Mouse (Mus musculus): Measurements from ENCODE around the gene Cabp1.
A peak's percentile ranks its signal among the peaks of the same experiment; 100 is the strongest.
"Not testable (repeated sequence)": the region's sequence is repeated elsewhere in the genome, so short reads cannot be mapped to it uniquely, and the experiment has no call there.

Cabp1 gene

DNA sequence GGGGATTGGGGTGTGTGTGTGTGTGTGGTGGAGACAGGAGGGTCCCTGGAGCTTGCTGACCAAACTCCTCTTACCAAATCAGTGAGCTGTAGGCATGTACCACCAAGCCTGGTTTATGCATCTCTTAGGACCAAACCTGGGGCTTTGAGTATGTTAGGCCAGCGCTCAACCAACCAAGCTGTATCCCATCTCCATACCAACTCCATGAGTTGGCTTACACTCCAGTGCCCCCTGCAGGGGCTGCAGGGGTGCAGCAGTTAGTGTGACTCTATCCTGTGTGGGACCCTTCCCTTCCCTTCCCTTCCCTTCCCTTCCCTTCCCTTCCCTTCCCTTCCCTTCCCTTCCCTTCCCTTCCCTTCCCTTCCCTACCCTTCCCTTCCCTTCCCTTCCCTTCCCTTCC is 19.6 kb downstream of the Cabp1 start:
- DNase-seq (ENCODE audit: low spot score), result no peak

DNA sequence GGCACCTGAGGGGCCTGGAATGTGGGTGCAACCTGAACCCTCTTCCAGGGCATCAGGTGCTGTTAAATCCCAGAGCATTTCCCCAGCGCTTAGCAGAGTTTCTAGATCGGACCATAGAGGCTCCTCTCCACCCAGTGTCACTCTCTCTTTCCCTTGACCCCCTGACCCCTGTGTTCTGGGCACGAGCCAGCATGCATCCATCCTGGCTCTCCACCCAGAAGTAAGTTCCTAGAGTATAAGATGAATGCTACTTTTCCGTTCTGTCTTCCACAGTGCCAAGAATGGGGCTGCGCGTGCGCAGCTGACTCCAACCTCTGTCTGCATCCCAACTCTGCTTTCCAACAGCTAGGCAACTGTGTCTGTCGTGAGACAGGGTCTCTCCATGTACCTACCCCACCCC is 24.0 kb downstream of the Cabp1 start:
- no peak for DNase-seq (ENCODE audit: low spot score)

DNA sequence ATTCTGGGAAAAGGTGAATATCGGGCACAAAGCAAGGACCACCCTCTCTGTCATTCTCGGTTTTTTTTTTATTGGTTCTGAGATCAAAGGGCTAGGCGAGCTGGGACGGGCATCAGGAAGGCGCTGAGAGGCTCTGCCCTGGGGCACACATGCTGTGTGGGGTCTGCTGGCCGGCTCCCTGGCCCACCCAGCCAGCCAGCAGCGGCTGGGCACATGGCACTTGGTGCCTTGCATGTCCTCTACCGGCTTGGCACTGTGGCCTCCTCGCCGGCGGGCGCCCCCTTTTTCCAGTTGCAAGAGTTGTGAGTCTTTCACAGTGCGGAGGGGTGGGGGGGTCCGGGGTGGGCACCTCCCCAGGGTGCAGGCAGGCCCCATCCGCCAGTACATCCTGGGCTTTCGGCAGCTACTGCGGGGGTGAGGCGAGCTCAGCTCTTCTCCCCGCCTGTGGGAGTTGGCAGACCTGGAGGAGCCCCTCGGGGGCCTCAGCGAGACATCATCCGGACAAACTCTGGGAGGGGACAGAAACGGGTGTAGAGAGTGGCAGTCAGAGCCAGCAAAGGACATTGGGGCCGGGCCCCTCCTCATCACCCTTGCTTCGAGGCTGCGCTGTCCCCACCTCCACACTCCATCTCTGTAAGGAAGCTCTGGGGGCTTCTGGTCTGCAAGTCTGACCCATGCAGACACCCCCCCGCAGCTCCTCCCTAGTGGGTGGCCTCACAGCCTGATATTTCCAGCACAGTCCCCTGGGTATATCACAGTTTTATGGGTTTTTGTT is 25.4 kb downstream of the Cabp1 start:
- DNase-seq (ENCODE audit: low spot score), result no peak

DNA sequence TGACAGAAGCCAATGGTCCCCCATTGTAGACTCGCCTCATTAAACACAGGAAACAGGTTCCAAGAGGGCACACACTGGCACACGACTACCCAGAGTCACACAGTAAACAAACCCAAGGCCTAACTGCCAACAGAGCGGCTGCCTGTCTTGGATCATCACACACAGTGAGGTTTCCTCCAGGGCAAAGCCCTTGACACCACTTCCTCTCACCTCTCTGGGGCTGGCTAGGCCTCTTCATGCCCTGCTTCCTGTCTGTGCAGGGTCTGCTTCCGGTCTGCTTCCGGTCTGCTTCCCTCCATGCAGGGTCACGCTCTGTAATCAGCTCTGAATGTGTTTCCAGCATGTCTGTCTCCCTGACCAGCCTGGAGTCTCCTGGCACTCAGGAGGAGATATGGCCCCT is 26.8 kb downstream of the Cabp1 start:
- DNase-seq (ENCODE audit: low spot score), result peak; percentile 29

DNA sequence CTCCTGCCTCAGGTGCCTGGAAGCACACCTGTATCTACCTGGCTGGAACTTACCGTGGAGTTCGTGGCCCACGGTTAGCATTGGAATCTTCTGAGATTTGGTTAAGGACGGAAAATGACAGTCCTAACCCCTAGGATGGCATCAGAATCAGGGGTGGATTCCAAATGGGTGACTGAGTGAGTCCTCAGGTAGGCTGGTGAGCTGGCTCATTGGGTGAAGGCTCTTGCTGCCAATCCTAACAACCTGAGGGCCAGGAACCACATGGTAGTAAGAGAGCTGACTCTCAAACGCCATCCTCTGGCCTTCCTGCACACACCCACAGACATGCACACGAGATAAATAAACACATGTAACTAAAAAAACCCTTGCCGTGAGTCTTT is 27.4 kb downstream of the Cabp1 start:
- DNase-seq (ENCODE audit: low spot score), result no peak

DNA sequence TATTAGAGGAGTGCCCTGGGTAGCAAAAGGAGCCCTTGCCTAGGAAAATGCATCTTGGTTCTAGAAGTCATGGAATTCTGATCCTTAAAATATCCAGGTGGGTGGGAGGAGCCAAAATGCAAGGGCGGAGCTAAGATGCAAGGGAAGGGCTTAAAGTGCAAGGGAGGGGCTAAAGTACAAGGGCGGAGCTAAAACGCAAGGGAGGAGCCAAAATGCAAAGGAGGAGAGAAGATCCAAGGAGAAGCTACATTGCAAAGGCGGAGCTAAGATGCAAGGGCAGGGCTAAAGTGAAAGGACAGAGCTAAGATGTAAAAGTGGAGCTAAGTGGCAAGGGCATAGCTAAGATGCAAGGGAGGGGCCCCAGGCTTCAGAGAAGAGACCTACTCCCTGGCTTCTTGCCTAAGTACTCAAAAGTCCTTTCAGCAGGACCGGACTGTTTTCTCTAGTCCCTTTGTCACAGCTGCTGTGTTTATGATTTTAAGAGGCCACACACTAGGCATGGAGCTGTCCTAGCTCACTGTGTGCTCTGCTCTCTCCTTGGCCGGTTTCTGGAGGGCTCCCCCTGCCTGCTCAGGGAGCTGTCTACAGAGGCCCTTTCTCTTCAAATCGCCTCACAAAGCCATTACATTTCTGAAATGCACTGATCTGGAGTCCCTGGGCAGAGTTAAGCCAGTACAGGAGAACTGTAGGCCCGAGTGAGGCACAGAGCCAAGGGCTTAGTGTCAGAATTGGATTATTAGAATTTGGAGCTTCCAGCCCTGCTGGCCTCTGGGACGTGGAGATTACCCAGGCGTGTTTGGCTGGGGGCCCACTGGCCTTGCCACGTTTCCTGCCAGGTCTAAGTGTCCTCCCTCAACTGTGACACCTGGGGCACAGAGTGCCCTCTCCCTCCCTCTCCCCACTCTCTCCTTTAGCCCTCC is 28.0 kb downstream of the Cabp1 start:
- DNase-seq (ENCODE audit: low spot score), result no peak

DNA sequence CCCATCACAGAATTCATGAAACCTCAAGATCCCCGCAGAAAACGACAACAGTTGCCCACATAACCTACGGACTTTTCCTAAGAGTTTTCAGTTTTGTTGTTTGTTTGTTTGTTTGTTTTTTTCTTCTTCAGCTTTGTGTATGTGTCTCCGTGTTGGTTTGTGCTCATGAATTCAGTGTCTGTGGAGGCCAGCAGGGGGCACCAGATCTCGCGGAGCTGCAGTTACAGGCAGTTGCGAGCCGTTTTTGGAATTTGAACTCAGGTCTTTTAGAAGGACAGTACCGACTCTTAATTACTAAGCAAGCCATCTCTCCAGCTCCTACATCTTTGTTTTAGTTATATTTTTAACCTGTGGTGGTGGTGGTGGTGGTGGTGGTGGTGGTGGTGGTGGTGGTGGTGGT is 28.8 kb downstream of the Cabp1 start:
- peak; percentile 42 for DNase-seq (ENCODE audit: low spot score)

DNA sequence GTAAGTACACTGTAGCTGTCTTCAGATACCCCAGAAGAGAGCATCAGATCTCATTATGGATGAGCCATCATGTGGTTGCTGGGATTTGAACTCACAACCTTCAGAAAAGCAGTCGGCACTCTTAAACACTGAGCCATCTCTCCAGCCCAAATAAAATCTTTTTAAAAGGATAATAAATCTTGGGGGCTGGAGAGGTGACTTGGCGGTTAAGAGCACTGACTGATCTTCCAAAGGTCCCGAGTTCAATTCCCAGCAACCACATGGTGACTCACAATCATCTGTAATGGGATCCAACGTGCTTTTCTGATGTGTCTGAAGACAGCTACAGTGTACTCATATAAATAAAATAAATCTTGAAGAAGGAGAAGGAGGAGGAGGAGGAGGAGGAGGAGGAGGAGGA is 29.7 kb downstream of the Cabp1 start:
- DNase-seq (ENCODE audit: low spot score), result not testable (repeated sequence)

DNA sequence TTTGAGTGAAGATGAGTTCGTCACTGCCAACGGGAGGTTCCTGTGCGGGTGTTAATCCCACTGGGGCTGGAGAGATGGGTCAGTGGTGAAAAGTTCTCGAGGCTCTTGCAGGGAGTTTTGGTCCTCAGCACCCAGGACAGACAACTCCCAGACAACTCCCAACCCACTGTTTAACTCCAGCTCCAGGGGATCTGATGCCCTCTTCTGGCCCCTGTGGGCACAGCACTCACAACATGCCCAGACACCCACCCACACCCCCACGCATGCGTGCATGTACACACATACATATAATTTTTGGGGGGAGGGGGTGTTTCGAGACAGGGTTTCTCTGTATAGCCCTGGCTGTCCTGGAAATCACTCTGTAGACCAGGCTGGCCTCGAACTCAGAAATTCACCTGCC is 30.6 kb downstream of the Cabp1 start:
- DNase-seq (ENCODE audit: low spot score), result peak; percentile 49

DNA sequence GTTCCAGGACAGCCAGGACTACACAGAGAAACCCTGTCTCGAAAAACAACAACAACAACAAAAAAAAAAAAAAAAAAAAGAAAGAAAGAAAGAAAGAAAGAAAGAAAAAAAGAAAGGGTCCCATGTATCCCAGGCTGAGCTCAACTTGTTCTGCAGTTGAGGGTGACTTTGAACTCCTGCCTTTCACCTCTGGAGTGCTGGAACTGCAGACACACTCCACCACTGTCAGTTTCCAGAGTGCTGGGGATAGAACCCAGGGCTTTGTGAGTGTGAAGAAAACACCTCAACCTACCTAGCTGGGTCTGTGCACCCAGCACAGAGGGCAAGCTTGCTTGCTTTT is 32.3 kb downstream of the Cabp1 start:
- DNase-seq (ENCODE audit: low spot score), result not testable (repeated sequence)

DNA sequence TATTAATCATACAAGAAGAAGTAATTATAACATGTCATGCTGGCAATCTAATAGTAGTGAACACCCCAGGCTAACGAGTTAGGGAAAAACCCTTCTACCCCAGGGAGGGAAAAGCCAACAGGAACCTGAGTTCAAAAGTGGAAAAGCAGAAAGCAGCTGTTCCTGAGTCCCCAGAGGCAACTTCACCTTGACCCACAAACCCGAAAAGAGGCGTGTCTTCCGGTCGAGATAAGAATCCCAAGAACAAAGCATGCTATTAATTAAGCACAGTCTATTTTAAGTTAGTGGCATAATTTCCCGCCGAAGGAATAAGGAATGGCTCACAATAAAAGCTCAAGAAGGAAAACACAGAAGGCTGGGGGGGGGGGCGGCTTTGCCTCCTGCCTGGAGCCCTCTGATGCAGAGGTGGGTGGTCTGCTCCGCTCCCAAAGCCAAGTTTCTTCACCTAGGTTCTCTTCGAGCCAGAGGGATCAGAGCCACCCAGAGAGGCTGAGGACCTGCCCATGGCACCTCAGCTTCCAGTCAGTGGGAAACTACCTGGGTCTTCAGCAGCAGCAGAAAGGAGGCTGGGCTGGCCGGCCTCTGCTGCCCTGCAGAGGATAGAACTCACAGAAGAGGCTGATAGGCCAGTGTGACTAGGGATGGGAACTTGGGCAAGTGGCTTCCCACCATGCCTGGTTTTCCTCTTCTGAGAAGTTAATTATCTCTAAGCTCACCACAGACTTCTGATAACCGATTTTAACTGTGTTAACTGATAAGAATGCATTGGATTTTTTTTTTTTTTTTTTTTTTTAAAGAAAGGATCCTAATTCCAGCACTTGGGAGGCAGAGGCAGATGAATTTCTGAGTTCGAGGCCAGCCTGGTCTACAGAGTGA is 32.9 kb downstream of the Cabp1 start:
- DNase-seq (ENCODE audit: low spot score), result no peak

DNA sequence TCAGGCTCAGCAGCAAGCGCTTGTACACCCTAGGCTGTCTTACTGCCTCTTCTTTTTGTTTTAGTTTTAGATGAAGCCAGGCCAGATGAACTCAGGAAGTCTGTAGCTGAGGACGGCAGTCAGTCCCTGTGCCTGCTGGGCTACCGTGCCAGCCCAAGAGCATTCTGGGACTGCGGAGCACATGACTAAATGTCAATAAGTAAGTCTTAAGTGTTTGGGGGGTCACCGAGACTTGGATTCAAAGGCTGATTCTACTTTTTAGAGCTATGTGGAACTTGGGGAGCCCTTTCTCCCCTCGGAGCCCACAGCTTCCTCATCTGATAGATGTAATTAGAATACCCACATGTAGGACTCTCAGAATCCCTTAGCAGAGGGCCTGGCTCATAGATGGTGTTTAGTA is 33.5 kb downstream of the Cabp1 start:
- DNase-seq (ENCODE audit: low spot score), result no peak

DNA sequence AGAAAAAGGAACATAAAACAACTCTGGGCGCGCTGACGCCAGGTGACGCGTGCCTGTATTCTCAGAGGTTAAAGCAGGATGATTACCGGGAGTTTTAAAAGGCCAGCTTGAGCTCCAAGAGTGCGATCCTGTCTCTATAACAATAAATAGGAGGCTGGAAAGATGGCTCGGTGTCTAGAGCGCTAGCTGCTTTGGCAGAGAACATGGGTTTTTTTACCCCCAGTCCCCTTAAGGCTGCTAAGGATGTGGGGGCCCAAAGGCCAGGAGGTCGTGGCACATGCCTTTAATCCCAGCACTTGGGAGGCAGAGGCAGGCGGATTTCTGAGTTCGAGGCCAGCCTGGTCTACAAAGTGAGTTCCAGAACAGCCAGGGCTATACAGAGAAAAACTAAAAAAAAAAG is 35.0 kb downstream of the Cabp1 start:
- DNase-seq (ENCODE audit: low spot score), result no peak

DNA sequence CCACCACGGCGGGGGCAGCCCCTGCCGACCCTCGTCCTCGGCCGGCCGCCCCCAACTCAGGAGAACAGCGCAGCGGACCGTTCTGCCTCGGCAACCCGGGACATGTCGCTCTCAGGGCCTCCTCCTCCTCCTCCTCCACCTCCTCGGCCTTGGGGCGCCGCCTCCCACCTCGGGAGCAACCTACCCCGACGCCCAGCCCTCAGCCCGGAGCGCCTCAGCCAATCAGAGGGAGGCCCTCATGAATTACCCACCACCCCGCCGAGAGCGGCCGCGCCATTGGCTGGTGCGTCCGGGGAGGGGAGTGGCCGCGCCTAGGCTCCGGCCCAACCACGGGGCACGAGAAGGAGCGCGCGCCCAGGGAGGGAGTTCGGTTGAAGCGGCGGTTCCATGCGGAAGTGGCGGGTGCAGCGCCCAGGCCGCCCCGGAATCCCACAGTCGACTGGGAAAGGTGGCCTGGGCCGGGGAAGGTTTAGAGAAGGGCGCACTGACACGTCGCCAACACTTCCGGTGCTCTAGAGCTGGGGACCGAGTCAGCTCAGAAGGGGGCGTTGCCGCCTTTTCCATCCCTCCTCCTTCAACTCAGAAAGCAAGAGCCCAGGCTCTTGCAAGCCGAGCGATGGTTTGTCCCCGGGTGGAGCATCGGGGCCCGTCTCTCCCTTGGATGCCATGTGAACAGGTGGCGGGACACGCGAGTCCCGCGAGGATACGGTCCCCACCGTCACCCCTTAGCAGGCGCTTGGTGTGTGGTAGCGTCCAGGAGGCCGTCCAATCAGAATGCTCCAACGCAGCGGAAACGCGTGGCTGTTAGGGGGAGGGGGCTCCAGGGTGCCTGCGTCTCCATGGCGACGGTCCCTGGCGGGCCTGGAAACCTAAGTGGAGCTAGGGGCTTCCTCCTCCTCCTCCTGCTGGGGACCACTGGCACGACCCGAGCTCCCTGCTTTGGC is 35.9 kb downstream of the Cabp1 start, which contains the start of gene Mlec:
Gene Mlec (minus strand): TSS at position 140 of the 944 bp plus-strand sequence.
- peak; percentile 99 for DNase-seq (ENCODE audit: low spot score)

DNA sequence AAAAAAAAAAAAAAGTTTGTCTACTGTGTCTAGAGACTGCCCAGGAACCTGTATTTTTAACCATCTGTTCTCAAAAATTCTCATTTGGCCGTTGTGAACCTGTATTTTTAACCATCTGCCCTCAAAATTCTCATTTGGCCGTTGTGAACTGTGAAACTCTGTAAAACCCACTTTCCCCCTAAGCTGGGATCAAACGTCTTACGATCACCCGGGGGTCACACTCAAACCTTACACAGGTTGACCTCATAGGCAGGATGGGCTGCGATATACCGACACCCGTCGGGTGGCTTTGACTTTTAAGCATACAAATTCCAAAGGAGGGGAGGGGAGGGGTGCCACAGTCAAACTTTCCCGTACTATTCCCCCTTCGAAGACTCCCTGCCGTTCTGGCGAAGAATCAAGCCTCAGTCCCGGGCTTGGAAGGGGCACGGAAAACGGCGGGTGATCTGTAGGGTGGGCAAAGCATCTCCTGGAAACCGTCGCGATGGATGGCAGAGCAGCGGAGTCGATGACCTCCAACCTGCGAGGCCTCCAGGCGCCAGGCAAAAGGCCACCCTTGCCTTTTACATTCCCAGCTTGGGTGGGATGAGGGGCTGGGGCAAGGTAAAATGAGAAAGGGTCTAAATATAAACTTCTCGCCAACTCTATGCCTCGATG is 37.1 kb downstream of the Cabp1 start:
- peak; percentile 54 for DNase-seq (ENCODE audit: low spot score)

DNA sequence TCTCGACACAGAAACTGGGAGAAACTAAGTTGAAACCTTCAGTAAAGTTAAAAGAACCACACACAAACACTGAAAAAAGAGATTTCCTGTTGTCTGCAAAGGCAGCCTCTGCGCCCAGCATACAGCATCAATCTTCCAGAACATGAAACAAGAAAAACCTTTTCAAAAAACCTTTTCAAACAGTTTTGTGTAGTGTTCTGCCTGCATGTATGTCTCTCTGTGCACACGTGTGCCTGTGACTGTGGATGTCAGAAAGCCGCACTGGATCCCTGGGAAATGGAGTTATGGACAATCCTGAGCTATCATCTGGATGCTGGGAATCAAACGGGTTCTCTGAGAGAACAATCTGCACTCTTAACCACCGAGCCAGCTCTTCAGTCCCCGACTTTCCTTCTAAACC is 37.8 kb downstream of the Cabp1 start:
- DNase-seq (ENCODE audit: low spot score), result no peak

DNA sequence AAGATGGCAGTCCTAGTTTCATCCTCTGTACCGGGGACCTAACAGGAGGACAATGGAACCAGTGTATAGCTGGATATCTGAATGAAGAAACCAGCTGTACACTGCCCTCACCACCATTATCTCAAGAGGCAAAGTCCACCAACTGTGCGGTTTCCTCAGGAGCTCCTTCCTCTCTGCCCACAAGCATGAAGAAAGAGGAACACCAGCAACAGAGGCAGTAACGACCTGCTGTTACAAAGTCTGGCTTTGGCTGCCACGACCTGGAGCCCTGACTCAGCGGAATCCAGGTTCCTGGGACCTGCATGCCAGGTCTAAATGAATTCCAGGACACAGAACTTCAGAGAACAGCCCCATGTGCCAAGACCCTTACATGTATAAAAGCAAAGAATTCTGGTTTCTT is 38.4 kb downstream of the Cabp1 start:
- DNase-seq (ENCODE audit: low spot score), result no peak

DNA sequence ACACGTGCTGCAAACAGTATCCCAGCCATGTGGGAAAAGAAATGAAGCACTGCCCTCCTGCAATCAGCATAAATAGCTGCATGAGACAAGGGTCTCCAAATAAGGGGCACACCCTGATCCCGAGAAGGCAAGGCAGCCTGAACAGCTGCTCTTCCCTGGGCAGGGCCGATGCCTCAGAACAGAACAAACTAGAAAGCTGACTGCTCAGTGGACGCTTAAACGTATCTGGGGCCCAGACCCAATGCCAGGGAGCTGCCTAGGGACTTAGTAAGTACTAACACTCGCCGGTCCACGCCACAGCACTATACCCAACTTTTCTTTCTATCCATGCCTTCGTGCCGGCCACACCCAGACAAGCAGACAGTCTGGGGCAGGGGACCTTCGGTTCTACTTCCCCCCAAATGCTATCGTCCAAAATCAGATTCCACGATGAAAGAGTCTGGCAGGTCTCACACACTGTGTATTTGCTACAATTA is 39.0 kb downstream of the Cabp1 start:
- no peak for DNase-seq (ENCODE audit: low spot score)

DNA sequence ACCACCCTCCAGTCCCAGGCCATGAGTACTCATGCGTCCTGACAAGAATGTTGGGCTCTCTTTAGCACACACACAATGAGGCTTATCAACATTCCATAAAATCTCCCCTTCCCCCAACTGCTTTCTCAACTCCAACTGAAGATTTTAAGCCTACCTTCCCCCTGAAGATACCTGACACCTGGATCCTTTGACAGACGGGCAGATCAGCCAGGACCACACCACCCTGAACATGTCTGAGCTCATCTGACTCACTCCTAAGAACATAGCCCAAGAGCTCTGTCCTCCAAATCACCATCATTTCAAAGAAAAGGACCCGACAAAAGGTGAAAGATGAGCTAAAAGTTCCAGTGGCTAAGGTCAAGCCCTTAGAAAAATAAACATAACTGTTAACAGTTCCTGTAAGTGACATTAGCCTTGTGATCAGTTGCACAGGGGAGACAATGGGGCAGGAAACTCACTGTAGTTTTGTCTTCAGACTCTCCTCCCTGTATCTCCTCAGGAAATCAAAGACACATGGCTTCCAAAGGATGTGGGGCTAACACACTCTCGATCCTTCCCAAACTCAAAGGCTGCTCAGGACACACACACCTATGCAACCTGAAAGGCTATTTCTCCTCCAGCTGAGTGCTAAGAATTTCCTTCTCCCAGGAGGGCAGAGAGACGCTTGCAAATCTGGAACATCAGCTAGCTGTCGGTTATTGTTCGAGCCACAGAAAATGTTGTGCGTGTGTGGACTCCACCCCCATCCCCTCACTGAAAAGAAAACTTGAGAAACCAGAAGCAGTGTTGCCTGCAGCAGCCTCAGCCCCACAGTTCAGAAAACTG is 41.8 kb downstream of the Cabp1 start:
- DNase-seq (ENCODE audit: low spot score), result no peak

DNA sequence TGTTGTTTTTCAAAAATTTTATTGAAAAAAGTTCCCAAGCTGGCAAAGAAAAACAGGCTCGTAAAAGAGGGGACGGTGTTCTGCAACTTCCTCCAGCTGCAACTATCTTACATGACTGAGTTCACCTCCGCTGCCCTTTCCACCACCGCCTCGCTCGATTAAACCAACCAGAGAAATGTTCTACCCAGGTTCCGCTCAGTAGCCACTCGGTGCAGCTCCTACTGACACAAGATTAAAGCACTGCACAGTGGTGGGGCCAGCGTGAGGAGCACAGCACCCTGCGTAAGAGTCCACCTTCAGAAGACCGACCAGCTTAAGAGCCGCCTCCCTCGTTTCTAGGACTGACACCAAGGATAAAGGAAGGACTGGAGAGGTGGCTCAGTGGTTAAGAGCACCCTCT is 42.7 kb downstream of the Cabp1 start:
- no peak for DNase-seq (ENCODE audit: low spot score)
